Mouse (Mus musculus): ENCODE results near the gene Actl10. TPM values are rescaled to one million over a fixed set of nuclear protein-coding genes. Genes with fewer than 3 reads are reported as not detected.

Gene Actl10
- under 1 TPM in 2 of 4 experiments, not detected in 2; 0.17 to 0.31 TPM for total RNA-seq (2022)

GRCm38 (mm10) chr2:154551476-154551875, at the start of gene Actl10:
TSS of gene Actl10 (plus strand) at chr2:154551776.
- DNase-seq, result no peak

DNA sequence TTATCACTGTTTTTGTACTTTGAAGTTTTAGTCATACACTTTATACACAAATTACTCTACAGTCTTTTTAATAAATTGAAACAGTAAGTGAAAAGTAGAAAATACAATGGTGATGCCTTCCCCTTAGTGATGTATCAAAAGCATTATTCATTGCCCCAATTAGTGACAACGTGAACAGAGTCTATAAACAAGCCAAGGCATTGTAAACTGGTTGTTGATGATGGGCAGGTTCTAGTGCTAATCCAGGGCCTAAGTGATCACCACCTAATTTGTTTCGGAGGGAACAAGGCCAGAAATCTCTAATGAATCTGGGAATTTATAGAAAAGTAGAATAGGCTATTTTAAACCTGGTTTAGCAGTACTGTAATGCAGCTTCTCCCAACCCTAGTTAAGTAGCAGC, 44.5 kb upstream of the Actl10 start:
- no peak for DNase-seq

GRCm38 (mm10) chr2:154507566-154508283, 43.9 kb upstream of the Actl10 start:
- DNase-seq, result peak; percentile 17

DNA sequence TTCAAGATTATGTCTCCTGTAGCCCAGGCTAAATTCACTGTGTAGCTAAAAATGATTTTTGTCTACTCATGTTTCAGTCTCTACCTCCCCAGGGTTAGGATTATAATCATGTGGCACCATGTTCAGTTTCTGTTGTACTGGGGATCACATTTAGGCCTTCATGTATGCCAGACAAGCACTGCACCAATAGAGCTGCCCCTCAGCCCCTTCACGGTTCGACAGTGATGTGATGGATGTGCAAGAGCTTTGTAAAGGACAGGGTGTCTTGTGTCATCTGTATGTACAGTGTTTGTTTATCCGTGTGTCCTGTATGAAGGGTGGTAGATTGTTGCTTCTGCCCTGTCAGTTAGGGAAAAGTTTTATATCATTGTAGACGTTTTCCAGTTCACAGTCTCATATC, 43.1 kb upstream of the Actl10 start:
- no peak for DNase-seq

- peak; percentile 44 for DNase-seq
Measured at GRCm38 (mm10) chr2:154510141-154510540, 41.4 kb upstream of the Actl10 start.

- no peak for DNase-seq
Measured at GRCm38 (mm10) chr2:154516944-154517343, 34.6 kb upstream of the Actl10 start.

DNA sequence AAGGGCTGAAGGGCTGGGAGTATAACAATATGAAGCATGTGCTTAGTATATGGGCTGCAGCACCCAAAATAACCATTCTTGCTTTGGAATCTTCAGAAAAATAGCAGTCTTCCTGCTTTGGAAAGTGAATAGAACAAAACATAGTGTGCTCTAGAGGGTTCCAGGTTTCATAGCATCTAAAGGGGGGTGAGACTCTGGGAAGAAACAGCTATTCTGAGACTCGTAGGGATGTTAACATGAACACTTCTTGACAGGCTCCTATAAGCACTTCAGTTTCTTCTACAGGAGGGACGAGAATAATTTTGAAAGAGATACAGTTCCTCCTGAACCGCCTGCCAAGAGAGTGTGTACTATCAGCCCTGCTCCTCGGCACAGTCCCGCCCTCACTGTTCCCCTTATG, 34.2 kb upstream of the Actl10 start:
- DNase-seq, result no peak

GRCm38 (mm10) chr2:154521449-154521848, 30.1 kb upstream of the Actl10 start:
- no peak for DNase-seq

- no peak for DNase-seq
Measured at GRCm38 (mm10) chr2:154522334-154522733, 29.2 kb upstream of the Actl10 start.

- DNase-seq, result no peak
Measured at GRCm38 (mm10) chr2:154525285-154525684, 26.3 kb upstream of the Actl10 start.

GRCm38 (mm10) chr2:154526531-154526930, 25.0 kb upstream of the Actl10 start:
- DNase-seq, result no peak

GRCm38 (mm10) chr2:154532888-154533287, 18.7 kb upstream of the Actl10 start:
- DNase-seq, result no peak

DNA sequence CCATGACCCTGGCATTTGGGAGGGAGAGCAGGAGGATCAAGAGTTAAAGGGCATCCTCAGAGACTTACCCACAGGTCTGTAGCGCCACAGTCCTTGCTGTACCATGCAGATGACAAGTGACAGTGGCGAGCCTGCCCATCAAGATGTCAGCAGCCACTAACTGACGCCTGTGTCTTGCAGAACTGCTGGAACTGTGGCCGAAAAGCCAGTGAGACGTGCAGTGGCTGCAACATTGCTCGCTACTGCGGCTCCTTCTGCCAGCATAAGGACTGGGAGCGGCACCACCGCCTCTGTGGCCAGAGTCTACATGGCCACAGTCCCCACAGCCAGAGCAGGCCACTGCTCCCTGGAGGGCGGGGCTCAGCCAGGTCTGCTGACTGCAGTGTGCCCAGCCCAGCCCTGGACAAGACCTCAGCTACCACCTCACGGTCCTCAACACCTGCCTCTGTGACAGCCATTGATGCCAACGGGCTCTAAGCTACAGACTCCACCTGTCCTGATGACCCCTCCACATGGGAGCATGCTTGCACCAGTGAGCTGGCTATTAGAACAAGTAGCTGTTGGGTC, 16.8 kb upstream of the Actl10 start:
- DNase-seq, result no peak

DNA sequence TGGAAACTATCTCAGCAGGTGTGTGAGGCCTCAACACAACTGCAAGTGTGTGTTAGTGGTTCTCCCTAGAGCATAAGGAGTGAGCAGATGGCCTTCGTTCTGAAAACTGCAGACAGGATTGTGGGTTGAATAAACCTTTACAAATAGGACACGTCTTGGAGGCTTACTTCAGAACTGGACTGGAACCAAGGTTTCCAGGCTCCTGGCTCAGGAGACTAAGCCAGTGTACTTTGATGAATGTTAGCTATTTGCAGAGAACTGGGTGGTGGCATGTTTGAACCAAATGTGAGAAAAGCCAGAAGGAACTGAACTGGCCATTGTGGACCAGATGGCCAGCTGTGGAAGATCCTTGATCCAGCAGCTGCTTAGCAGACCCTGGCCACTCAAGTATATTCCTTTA, 13.3 kb upstream of the Actl10 start:
- DNase-seq, result no peak

GRCm38 (mm10) chr2:154538710-154539109, 12.9 kb upstream of the Actl10 start:
- no peak for DNase-seq

GRCm38 (mm10) chr2:154539720-154540119, 11.9 kb upstream of the Actl10 start:
- no peak for DNase-seq

- no peak for DNase-seq
Measured at GRCm38 (mm10) chr2:154541630-154542029, 9.9 kb upstream of the Actl10 start.

DNA sequence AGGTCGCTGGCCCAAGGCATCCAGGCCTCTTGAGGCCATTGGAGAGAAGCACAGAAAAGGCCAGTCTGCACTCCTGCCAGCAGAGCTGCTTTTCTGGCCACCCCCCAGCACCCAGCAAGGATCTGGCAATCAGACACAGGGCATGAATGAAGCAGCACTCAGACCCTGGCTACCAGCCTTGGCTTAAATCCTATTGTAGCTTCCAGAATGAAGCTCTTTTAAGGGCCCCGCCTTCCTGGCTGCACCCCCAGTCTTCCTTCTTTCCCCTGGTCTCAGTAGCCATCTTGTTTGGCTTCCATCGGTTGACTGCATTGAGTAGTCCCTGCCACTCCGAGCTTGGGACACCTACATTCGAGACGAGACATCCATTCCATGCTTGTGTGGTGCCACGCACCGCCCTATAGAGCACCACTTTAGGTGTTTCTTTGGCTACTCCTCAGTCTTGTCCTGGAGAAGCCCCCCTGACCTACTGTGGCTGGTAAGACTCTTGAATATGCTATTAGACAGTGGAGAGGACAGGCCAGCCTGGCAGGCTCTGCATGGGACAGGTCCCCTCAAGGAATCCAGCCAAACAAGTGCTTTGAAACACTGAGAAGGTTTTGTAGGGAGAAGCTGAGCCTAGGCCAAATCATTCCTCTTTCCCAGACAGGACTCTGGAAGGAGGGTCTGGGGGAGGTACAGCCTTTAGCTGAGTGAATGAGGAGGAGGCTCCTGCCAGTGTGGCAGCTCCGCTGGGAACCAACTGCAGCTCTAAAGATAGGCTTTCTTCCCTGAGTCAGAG, 7.8 kb upstream of the Actl10 start:
- no peak for DNase-seq

GRCm38 (mm10) chr2:154546711-154547110, 4.9 kb upstream of the Actl10 start, which contains the start of gene 1700003F12Rik:
TSS of gene 1700003F12Rik (plus strand) at chr2:154547085.
- DNase-seq, result no peak

- DNase-seq, result no peak
Measured at GRCm38 (mm10) chr2:154548688-154549087, 2.9 kb upstream of the Actl10 start.

GRCm38 (mm10) chr2:154549127-154549885, 2.3 kb upstream of the Actl10 start:
- DNase-seq, result peak; percentile 64

- DNase-seq, result no peak
Measured at GRCm38 (mm10) chr2:154549886-154550189, 1.7 kb upstream of the Actl10 start.

DNA sequence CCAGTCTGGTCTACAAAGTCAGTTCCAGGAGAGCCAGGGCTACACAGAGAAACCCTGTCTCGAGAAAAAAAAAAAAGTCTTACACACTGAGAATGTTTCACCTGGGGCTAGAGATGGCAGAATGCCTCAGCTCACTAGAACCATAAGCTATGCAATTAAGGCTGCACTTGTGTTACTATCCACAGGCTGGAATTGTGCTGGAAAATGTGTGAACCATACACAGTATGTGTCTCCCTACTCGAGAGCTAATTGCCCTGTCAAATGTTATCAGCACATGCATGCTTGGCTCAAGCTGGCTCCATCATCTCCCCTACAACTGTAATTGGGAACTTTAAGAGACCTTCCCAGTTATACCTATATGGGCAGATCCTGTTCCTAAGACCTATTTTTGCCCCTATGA, 639 bp upstream of the Actl10 start:
- no peak for DNase-seq
